Mouse (Mus musculus) liver, postnatal 0 days (tissue): ENCODE measurements around the gene Cables2.

ENCODE experiments used
- CTCF ChIP-seq: sonication (generic); IDR thresholded peaks from 2 replicates; pipeline ENCODE4 v1.5.1; 2016; ENCODE audit warnings: antibody characterized with exemption, low read depth
- EP300 ChIP-seq: IDR thresholded peaks from 2 replicates; pipeline ENCODE4 v1.6.1; 2016; ENCODE audit warnings: antibody characterized with exemption, low read depth, mild to moderate bottlenecking

GRCm38 (mm10) chr2:180217587-180217986, 55.7 kb downstream of the Cables2 start:
- TF ChIP-seq CTCF (no peak), EP300 (no peak)
